Mouse (Mus musculus): Measurements from ENCODE around the gene Slc13a1. TPM values are rescaled to one million over a fixed set of nuclear protein-coding genes. Genes with fewer than 3 reads are reported as not detected.
A peak's percentile ranks its signal among the peaks of the same experiment; 100 is the strongest.

Gene Slc13a1
- polyA plus RNA-seq, 1 experiment from 2014 or later: not detected

DNA sequence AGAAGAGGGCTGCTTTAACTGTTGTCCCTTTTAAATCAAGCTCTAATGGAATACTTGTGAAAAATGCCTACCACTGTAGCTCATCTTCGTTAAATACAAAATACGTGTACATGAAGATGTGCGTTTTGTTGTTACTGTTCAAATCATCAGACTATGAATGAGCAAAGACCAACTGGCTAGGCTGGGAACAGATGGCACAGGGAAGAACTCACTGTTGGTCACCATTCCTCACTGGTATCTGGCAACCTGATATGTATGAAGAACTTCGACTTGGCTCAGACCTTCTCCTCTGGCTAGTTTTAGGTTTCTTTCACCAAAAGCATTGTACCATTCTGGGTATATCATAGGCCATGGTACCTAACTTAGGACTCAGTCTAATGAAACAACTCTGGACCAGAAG is 59.4 kb downstream of the Slc13a1 start:
- H3K9me3 ChIP-seq (ENCODE audit: control insufficient read depth, low read length): no peaks in the 10 kb centered on the region
- H3K9ac ChIP-seq (ENCODE audit: low read depth, low read length): no peak overlapping the region
- H3K27me3 ChIP-seq (replicated peaks; ENCODE audit: control insufficient read depth, insufficient read depth, low read length): no peaks in the 10 kb centered on the region
- no peak for DNase-seq (ENCODE audit: low spot score)
- no peak overlapping the region for H3K4me3 ChIP-seq (ENCODE audit: low read depth, low read length)
- H3K4me2 ChIP-seq (ENCODE audit: low read depth, low read length): no peak overlapping the region
- H3K36me3 ChIP-seq (ENCODE audit: control insufficient read depth, insufficient read depth, low read length): no peaks in the 10 kb centered on the region
- ATAC-seq (ENCODE audit: low read depth): no peak
- H3K27ac ChIP-seq (replicated peaks; ENCODE audit: low read depth, low read length): no peak overlapping the region
- H3K4me1 ChIP-seq (ENCODE audit: control insufficient read depth, insufficient read depth, low read length): no peaks in the 10 kb centered on the region
- 86% methylated on average over 4 of the region's 4 CpGs for WGBS

DNA sequence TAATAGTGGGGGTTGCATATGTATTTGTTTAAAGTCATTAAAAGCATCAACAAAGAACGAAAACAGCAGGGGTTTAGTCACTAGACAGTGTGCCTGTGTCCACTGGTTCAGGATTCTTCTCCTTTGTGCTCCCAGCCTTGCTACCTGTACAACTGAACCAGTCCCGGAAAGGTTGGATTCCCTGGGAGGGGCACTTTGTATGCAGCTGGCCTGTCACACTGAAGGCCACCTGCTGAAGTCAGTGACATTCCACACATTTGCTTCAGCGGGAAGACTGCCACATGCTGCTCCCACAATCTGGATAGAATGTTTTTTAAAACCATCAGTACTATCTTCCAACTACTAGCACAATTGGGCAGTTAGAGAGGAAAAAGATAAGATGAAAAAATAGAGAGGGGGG is 61.7 kb downstream of the Slc13a1 start:
- WGBS: 46% methylated on average over 3 of the region's 3 CpGs
- Histone ChIP-seq H3K4me2 (ENCODE audit: low read depth, low read length) (no peak overlapping the region), H3K27ac (replicated peaks; ENCODE audit: low read depth, low read length) (no peak overlapping the region), H3K4me1 (ENCODE audit: control insufficient read depth, insufficient read depth, low read length) (no peaks in the 10 kb centered on the region), H3K9me3 (ENCODE audit: control insufficient read depth, low read length) (no peaks in the 10 kb centered on the region), H3K27me3 (replicated peaks; ENCODE audit: control insufficient read depth, insufficient read depth, low read length) (no peaks in the 10 kb centered on the region), H3K36me3 (ENCODE audit: control insufficient read depth, insufficient read depth, low read length) (no peaks in the 10 kb centered on the region), H3K4me3 (ENCODE audit: low read depth, low read length) (no peak overlapping the region), H3K9ac (ENCODE audit: low read depth, low read length) (no peak overlapping the region)
- peak; percentile 30 for DNase-seq (ENCODE audit: low spot score)
- peak; percentile 46; the same call in 1 of the 2 replicates for ATAC-seq (ENCODE audit: low read depth)

DNA sequence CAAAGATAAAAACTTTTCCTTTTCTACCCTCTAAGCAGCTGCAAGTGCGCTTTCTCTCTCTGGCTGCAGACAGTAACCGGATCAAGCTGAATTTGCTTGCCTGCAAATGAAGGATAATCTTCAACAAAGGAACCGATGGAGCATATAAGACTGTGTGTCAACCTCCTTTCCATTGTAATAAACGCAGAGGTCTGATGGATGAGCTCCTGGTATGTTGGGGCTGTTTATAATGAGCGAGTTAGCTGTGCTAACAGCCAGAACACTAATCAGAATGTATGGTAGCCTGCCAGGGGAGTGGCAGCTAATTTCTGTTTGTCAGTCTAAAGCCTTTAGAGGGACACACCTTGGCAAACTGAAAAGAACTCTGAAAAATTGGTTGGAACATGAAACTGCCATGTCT is 62.2 kb downstream of the Slc13a1 start:
- 55% methylated on average over 5 of the region's 5 CpGs for WGBS
- Histone ChIP-seq H3K4me1 (ENCODE audit: control insufficient read depth, insufficient read depth, low read length) (no peaks in the 10 kb centered on the region), H3K27me3 (replicated peaks; ENCODE audit: control insufficient read depth, insufficient read depth, low read length) (no peaks in the 10 kb centered on the region), H3K27ac (replicated peaks; ENCODE audit: low read depth, low read length) (no peak overlapping the region), H3K36me3 (ENCODE audit: control insufficient read depth, insufficient read depth, low read length) (no peaks in the 10 kb centered on the region), H3K9me3 (ENCODE audit: control insufficient read depth, low read length) (no peaks in the 10 kb centered on the region), H3K4me3 (ENCODE audit: low read depth, low read length) (no peak overlapping the region), H3K4me2 (ENCODE audit: low read depth, low read length) (no peak overlapping the region), H3K9ac (ENCODE audit: low read depth, low read length) (no peak overlapping the region)
- ATAC-seq (ENCODE audit: low read depth): peak; percentile 97
- peak; percentile 73 for DNase-seq (ENCODE audit: low spot score)

DNA sequence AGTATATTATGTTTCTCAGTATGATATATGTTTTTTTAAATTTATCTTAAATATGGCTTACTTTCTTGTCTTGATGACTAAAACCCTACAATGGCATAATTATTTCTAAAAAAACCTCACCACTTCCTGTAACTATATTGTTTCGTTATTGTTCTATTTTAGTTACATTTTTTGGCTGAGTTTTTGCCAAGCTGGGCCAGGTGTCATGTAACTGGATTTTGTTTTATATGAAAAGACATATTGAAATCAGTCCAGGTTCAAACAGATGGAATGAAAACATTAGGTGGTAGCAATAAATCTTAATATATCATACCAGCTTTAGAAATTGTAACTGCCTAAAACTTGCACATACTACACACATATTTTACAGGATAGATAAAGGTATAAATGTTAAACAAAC is 66.6 kb downstream of the Slc13a1 start:
- H3K36me3 ChIP-seq (ENCODE audit: control insufficient read depth, insufficient read depth, low read length): no peaks in the 10 kb centered on the region
- ATAC-seq (ENCODE audit: low read depth): no peak
- H3K27ac ChIP-seq (replicated peaks; ENCODE audit: low read depth, low read length): no peak overlapping the region
- H3K27me3 ChIP-seq (replicated peaks; ENCODE audit: control insufficient read depth, insufficient read depth, low read length): no peaks in the 10 kb centered on the region
- no peak overlapping the region for H3K4me3 ChIP-seq (ENCODE audit: low read depth, low read length)
- WGBS: 55% methylated on average over 1 of the region's 1 CpGs
- no peak overlapping the region for H3K9ac ChIP-seq (ENCODE audit: low read depth, low read length)
- H3K4me2 ChIP-seq (ENCODE audit: low read depth, low read length): no peak overlapping the region
- no peaks in the 10 kb centered on the region for H3K9me3 ChIP-seq (ENCODE audit: control insufficient read depth, low read length)
- no peak for DNase-seq (ENCODE audit: low spot score)
- H3K4me1 ChIP-seq (ENCODE audit: control insufficient read depth, insufficient read depth, low read length): no peaks in the 10 kb centered on the region

DNA sequence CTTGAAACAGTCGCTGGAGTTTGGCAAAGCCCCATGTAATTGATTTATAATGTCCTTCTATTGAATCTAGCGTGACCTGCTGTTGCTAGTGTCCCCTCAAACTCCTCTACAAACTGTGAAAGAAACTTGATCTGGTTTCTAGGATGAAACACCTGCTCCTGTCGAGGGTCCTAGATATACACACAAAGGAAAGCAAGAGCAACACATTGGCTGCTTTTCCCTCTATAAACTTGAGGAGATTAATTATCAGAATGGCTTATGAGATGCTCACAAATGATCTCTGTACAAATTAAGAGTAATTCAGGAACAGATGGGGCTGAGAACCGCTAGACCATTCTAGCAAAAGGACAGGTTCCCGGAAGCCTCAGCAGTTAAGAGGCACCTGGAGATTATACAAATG is 67.2 kb downstream of the Slc13a1 start:
- DNase-seq (ENCODE audit: low spot score) (peak; percentile 16), ATAC-seq (ENCODE audit: low read depth) (0 out of 2 replicates have a peak, but pooled peaks have one; percentile 30)
- Histone ChIP-seq H3K4me2 (ENCODE audit: low read depth, low read length) (no peak overlapping the region), H3K27me3 (replicated peaks; ENCODE audit: control insufficient read depth, insufficient read depth, low read length) (no peaks in the 10 kb centered on the region), H3K27ac (replicated peaks; ENCODE audit: low read depth, low read length) (no peak overlapping the region), H3K36me3 (ENCODE audit: control insufficient read depth, insufficient read depth, low read length) (no peaks in the 10 kb centered on the region), H3K9ac (ENCODE audit: low read depth, low read length) (no peak overlapping the region), H3K4me3 (ENCODE audit: low read depth, low read length) (no peak overlapping the region), H3K9me3 (ENCODE audit: control insufficient read depth, low read length) (no peaks in the 10 kb centered on the region), H3K4me1 (ENCODE audit: control insufficient read depth, insufficient read depth, low read length) (no peaks in the 10 kb centered on the region)
- WGBS: 58% methylated on average over 5 of the region's 5 CpGs

DNA sequence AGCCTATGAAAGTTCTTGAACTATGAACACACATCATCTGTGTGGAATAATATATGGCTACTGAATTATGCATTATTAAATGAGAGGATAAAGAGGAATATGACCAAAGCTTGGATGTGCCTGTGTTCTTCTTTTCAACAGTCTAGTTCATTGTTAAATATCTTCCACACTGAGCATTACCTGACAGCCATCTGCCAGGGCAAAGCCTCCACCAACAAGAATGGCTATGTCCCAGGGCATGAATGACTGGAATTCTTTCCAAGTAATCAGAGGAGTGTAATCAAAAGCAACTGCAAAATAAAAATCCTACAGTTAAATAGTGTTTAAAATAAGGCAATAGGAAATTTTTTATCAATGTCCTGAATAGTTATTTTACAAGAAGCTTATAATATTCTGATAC is 70.5 kb downstream of the Slc13a1 start:
- no peaks in the 10 kb centered on the region for H3K27me3 ChIP-seq (replicated peaks; ENCODE audit: control insufficient read depth, insufficient read depth, low read length)
- ATAC-seq (ENCODE audit: low read depth): no peak

DNA sequence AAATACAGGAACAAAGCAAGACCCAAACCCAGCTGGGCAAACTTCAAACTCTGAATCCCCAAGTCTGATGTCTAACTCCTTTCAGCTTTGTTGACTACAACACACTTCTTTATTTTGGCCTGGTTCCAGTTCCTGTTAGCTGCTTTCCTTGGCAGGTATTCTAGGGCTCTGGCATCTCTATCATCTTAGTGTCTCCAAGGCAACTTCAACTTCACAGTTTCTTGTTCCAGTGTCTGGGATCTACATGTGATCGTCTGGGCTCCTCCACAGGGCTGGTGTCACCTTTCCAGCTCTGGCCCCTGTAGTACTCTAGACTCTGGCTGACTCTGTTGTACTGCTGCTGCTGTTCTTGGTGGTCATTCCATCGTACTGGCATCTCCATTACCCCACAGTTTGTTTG is 91.8 kb downstream of the Slc13a1 start:
- Histone ChIP-seq H3K27ac (replicated peaks; ENCODE audit: low read depth, low read length) (no peak overlapping the region), H3K4me2 (ENCODE audit: low read depth, low read length) (no peak overlapping the region), H3K9me3 (ENCODE audit: control insufficient read depth, low read length) (no peaks in the 10 kb centered on the region), H3K36me3 (ENCODE audit: control insufficient read depth, insufficient read depth, low read length) (no peaks in the 10 kb centered on the region), H3K4me3 (ENCODE audit: low read depth, low read length) (no peak overlapping the region), H3K9ac (ENCODE audit: low read depth, low read length) (no peak overlapping the region), H3K27me3 (replicated peaks; ENCODE audit: control insufficient read depth, insufficient read depth, low read length) (no peaks in the 10 kb centered on the region), H3K4me1 (ENCODE audit: control insufficient read depth, insufficient read depth, low read length) (no peaks in the 10 kb centered on the region)
- ATAC-seq (ENCODE audit: low read depth) (peak; percentile 44; the same call in 1 of the 2 replicates), DNase-seq (ENCODE audit: low spot score) (peak; percentile 49)
- 62% methylated on average over 2 of the region's 2 CpGs for WGBS

More for the DNA sequence above, 70.5 kb downstream of the Slc13a1 start:
- Histone ChIP-seq H3K36me3 (ENCODE audit: control insufficient read depth, insufficient read depth, low read length) (no peaks in the 10 kb centered on the region), H3K9me3 (ENCODE audit: control insufficient read depth, low read length) (no peaks in the 10 kb centered on the region), H3K27ac (replicated peaks; ENCODE audit: low read depth, low read length) (no peak overlapping the region), H3K4me2 (ENCODE audit: low read depth, low read length) (no peak overlapping the region), H3K4me3 (ENCODE audit: low read depth, low read length) (no peak overlapping the region), H3K9ac (ENCODE audit: low read depth, low read length) (no peak overlapping the region), H3K4me1 (ENCODE audit: control insufficient read depth, insufficient read depth, low read length) (no peaks in the 10 kb centered on the region)
- DNase-seq (ENCODE audit: low spot score): no peak

DNA sequence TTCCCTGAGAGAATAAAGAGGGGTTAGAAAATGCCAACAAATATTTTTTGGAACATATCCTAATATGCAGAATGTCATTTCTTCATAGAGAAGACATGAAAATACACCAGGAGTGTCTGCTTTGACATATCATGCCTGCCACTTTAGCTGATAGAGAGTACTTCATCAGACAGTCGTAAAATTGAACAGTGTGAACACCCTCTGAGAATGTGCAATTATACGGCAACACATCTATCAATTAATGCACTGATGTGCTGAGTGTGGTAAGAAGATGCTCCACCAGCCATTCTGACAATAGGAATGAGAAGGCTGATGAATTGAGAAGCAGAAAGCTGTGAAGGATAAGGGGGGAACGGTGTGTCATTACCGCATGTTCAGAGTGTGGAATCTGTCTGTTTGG is 95.1 kb downstream of the Slc13a1 start:
- no peak overlapping the region for H3K4me2 ChIP-seq (ENCODE audit: low read depth, low read length)
- H3K36me3 ChIP-seq (ENCODE audit: control insufficient read depth, insufficient read depth, low read length): no peaks in the 10 kb centered on the region
- no peaks in the 10 kb centered on the region for H3K27me3 ChIP-seq (replicated peaks; ENCODE audit: control insufficient read depth, insufficient read depth, low read length)
- no peak overlapping the region for H3K4me3 ChIP-seq (ENCODE audit: low read depth, low read length)
- H3K27ac ChIP-seq (replicated peaks; ENCODE audit: low read depth, low read length): no peak overlapping the region
- ATAC-seq (ENCODE audit: low read depth) (no peak), DNase-seq (ENCODE audit: low spot score) (no peak)
- no peaks in the 10 kb centered on the region for H3K9me3 ChIP-seq (ENCODE audit: control insufficient read depth, low read length)
- H3K9ac ChIP-seq (ENCODE audit: low read depth, low read length): no peak overlapping the region
- H3K4me1 ChIP-seq (ENCODE audit: control insufficient read depth, insufficient read depth, low read length): no peaks in the 10 kb centered on the region
- WGBS: 73% methylated on average over 4 of the region's 4 CpGs

DNA sequence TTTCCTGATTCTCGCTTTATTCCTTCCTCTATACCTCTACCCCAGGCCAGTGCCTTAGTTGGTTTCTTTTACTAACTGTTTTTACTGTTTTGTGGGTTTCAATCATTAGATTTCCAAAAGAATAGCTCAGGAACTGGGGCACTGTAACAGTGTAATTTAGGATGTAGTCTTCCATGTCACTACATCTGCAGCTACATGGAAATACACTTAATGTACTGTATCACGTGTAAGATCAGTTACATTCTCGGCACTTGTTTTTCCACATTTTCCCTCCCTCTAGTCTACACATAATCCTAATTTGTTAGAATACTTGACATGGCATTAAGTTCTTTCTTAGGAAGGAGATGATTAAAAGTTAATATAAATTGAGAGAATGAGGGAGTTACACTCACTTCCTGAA is 108.1 kb downstream of the Slc13a1 start:
- no peaks in the 10 kb centered on the region for H3K4me1 ChIP-seq (ENCODE audit: control insufficient read depth, insufficient read depth, low read length)
- no peak for ATAC-seq (ENCODE audit: low read depth)
- H3K9me3 ChIP-seq (ENCODE audit: control insufficient read depth, low read length): no peaks in the 10 kb centered on the region
- H3K36me3 ChIP-seq (ENCODE audit: control insufficient read depth, insufficient read depth, low read length): no peaks in the 10 kb centered on the region
- no peak overlapping the region for H3K9ac ChIP-seq (ENCODE audit: low read depth, low read length)
- H3K4me3 ChIP-seq (ENCODE audit: low read depth, low read length): no peak overlapping the region
- DNase-seq (ENCODE audit: low spot score): no peak
- WGBS: 67% methylated on average over 3 of the region's 3 CpGs
- no peaks in the 10 kb centered on the region for H3K27me3 ChIP-seq (replicated peaks; ENCODE audit: control insufficient read depth, insufficient read depth, low read length)
- no peak overlapping the region for H3K4me2 ChIP-seq (ENCODE audit: low read depth, low read length)
- no peak overlapping the region for H3K27ac ChIP-seq (replicated peaks; ENCODE audit: low read depth, low read length)
